Mouse (Mus musculus) thymus, postnatal 36 days (tissue): ENCODE data around the gene Abi2.
"Not testable (repeated sequence)": the region's sequence is repeated elsewhere in the genome, so short reads cannot be mapped to it uniquely, and the experiment has no call there.

Experiments used
- DNase-seq, 2 experiments: peaks; one replicate each; pipeline ENCODE4 v3.0.0; 2022; ENCODE audit warnings: mixed read lengths in 2 of 2

The Abi2 gene

GRCm38 (mm10) chr1:60409168-60409828 lies at the start of gene Abi2:
Gene Abi2 (plus strand): TSS chr1:60409619.
- peak; percentile 83 for DNase-seq

- no peak for DNase-seq
These were observed 47.8 kb upstream of the Abi2 start for GRCm38 (mm10) chr1:60361626-60362025.

GRCm38 (mm10) chr1:60376556-60376955 lies 32.9 kb upstream of the Abi2 start:
- DNase-seq = no peak

- no peak for DNase-seq
These were observed 27.5 kb upstream of the Abi2 start for GRCm38 (mm10) chr1:60381910-60382309.

- peak; percentile 14 for DNase-seq
These were observed 4.6 kb upstream of the Abi2 start for GRCm38 (mm10) chr1:60404848-60405247.

- no peak for DNase-seq
These were observed 785 bp upstream of the Abi2 start for GRCm38 (mm10) chr1:60408501-60409167.

GRCm38 (mm10) chr1:60409928-60410817 lies 754 bp downstream of the Abi2 start:
- peak; percentile 52 to 61 for DNase-seq

- DNase-seq = no peak
These were observed 7.3 kb downstream of the Abi2 start for GRCm38 (mm10) chr1:60416724-60417123.

- DNase-seq = no peak
These were observed 14.5 kb downstream of the Abi2 start for GRCm38 (mm10) chr1:60423882-60424281.

GRCm38 (mm10) chr1:60428341-60428740 lies 18.9 kb downstream of the Abi2 start:
- no peak for DNase-seq

- peak; percentile 33 to 43 for DNase-seq
These were observed 19.5 kb downstream of the Abi2 start for GRCm38 (mm10) chr1:60428932-60429331.

GRCm38 (mm10) chr1:60431531-60431930 lies 22.1 kb downstream of the Abi2 start:
- DNase-seq = no peak

- DNase-seq = no peak
These were observed 23.1 kb downstream of the Abi2 start for GRCm38 (mm10) chr1:60432497-60432896.

GRCm38 (mm10) chr1:60441438-60441837 lies 32.0 kb downstream of the Abi2 start:
- DNase-seq = not testable (repeated sequence)

GRCm38 (mm10) chr1:60447067-60447466 lies 37.6 kb downstream of the Abi2 start:
- peak; percentile 38 for DNase-seq

- no peak for DNase-seq
These were observed 40.5 kb downstream of the Abi2 start for GRCm38 (mm10) chr1:60449896-60450295.

GRCm38 (mm10) chr1:60460623-60461022 lies 51.2 kb downstream of the Abi2 start:
- peak; percentile 8 to 15 for DNase-seq

GRCm38 (mm10) chr1:60469491-60469890 lies 60.1 kb downstream of the Abi2 start:
- DNase-seq = no peak

- DNase-seq = peak; percentile 44 to 63
These were observed 61.1 kb downstream of the Abi2 start for GRCm38 (mm10) chr1:60470541-60470940.

- no peak for DNase-seq
These were observed 72.1 kb downstream of the Abi2 start for GRCm38 (mm10) chr1:60481561-60481960.

- no peak for DNase-seq
These were observed 73.5 kb downstream of the Abi2 start for GRCm38 (mm10) chr1:60482881-60483280.

- no peak for DNase-seq
These were observed 76.2 kb downstream of the Abi2 start for GRCm38 (mm10) chr1:60485649-60486048.

- DNase-seq = no peak
These were observed 79.2 kb downstream of the Abi2 start for GRCm38 (mm10) chr1:60488635-60489034.
